Mouse (Mus musculus) brain, embryonic 14.5 days (tissue): ENCODE data around the gene 2810459M11Rik.
"Not testable (repeated sequence)": the region's sequence is repeated elsewhere in the genome, so short reads cannot be mapped to it uniquely, and the experiment has no call there.

ENCODE experiments used
- CTCF ChIP-seq: fragments of 200-500 bp; IDR thresholded peaks from 2 replicates; pipeline ENCODE4 v1.5.1; 2012; ENCODE audit warnings: inconsistent platforms, mild to moderate bottlenecking, moderate library complexity, borderline replicate concordance; ENCODE audit not compliant: insufficient read depth, insufficient read length; ENCODE audit errors: extremely low read depth
- POLR2A ChIP-seq: fragments of 200-500 bp; IDR thresholded peaks from 2 replicates; pipeline ENCODE4 v1.6.1; 2012; ENCODE audit warnings: mild to moderate bottlenecking, inconsistent platforms, borderline replicate concordance; ENCODE audit not compliant: poor library complexity, insufficient read depth, insufficient read length, severe bottlenecking; ENCODE audit errors: extremely low read depth

DNA sequence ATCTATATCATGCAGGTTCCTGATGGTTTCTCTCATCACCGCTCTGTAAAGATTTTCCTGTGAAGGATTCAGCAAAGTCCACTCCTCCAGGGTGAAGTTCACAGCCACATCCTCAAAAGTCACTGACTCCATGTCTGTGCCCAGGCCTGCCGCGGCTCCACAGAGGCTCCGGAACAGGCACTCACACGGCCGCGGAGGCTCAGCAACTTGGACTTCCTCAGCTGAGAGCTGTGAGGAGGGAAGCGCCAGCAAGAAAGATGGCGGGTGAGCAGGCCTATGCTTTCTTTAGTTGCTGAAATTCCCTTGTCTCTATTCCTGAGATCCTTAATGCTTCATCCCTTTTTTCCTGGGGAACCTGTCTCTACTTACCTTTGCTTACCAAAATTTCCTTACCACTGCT, 29.9 kb upstream of the 2810459M11Rik start:
- TF ChIP-seq CTCF, POLR2A: not testable (repeated sequence)
